Mouse (Mus musculus): ENCODE measurements around the gene Unk. TPM values are rescaled to one million over a fixed set of nuclear protein-coding genes. Genes with fewer than 3 reads are reported as not detected.
"Not testable (repeated sequence)": the region's sequence is repeated elsewhere in the genome, so short reads cannot be mapped to it uniquely, and the experiment has no call there.

Unk gene
- total RNA-seq, 2 experiments from 2014 or later = 38.8 to 42.9 TPM

GRCm38 (mm10) chr11:116083096-116083672 lies 53.1 kb downstream of the Unk start:
- DNase-seq = no peak
- intact Hi-C loops (cut with DNase I) = no loop called here

GRCm38 (mm10) chr11:116084166-116084565 lies 54.0 kb downstream of the Unk start:
- intact Hi-C loops (cut with DNase I) = no loop called here
- no peak for DNase-seq

GRCm38 (mm10) chr11:116086258-116087193 lies 56.4 kb downstream of the Unk start, which contains the start of gene Wbp2:
Gene Wbp2 (minus strand): TSS chr11:116086995.
- intact Hi-C loops (cut with DNase I) = loop anchor here (5.0 kb wide), 1 partner anchor 46 kb away; the partner anchor contains the start of gene Trim65
- peak; percentile 98 for DNase-seq

GRCm38 (mm10) chr11:116087194-116088130 lies 57.3 kb downstream of the Unk start:
- intact Hi-C loops (cut with DNase I) = loop anchor here (5.0 kb wide), 1 partner anchor 45 kb away; the partner anchor contains the start of gene Trim65
- peak; percentile 89 for DNase-seq

- no peak for DNase-seq
- intact Hi-C loops (cut with DNase I) = loop anchor here (5.0 kb wide), 1 partner anchor 44 kb away; the partner anchor contains the start of gene Trim65
These were observed 58.1 kb downstream of the Unk start for GRCm38 (mm10) chr11:116088188-116088587.

GRCm38 (mm10) chr11:116088741-116089394 lies 58.7 kb downstream of the Unk start:
- intact Hi-C loops (cut with DNase I) = loop anchor here (5.0 kb wide), 1 partner anchor 43 kb away; the partner anchor contains the start of gene Trim65

GRCm38 (mm10) chr11:116089545-116089944 lies 59.4 kb downstream of the Unk start:
- intact Hi-C loops (cut with DNase I) = loop anchor here (5.0 kb wide), 1 partner anchor 43 kb away; the partner anchor contains the start of gene Trim65
- DNase-seq = no peak

More at GRCm38 (mm10) chr11:116088741-116089394, 58.7 kb downstream of the Unk start:
- DNase-seq = no peak

GRCm38 (mm10) chr11:116091591-116091990 lies 61.5 kb downstream of the Unk start:
- DNase-seq = no peak
- intact Hi-C loops (cut with DNase I) = no loop called here

- DNase-seq; intact Hi-C loops (cut with DNase I): not testable (repeated sequence)
These were observed 62.8 kb downstream of the Unk start for GRCm38 (mm10) chr11:116092959-116093358.

- no peak for DNase-seq
- intact Hi-C loops (cut with DNase I) = loop anchor here (2.0 kb wide), 1 partner anchor 31 kb away; no protein-coding TSS in a partner anchor
These were observed 63.8 kb downstream of the Unk start for GRCm38 (mm10) chr11:116093771-116094565.

GRCm38 (mm10) chr11:116095573-116095972 lies 65.5 kb downstream of the Unk start:
- intact Hi-C loops (cut with DNase I) = loop anchor here (2.0 kb wide), 1 partner anchor 29 kb away; no protein-coding TSS in a partner anchor
- DNase-seq = no peak

GRCm38 (mm10) chr11:116096213-116097108 lies 66.3 kb downstream of the Unk start:
- intact Hi-C loops (cut with DNase I) = no loop called here
- no peak for DNase-seq

- intact Hi-C loops (cut with DNase I) = no loop called here
- no peak for DNase-seq
These were observed 68.8 kb downstream of the Unk start for GRCm38 (mm10) chr11:116098711-116099460.

- intact Hi-C loops (cut with DNase I) = no loop called here
- DNase-seq = no peak
These were observed 69.3 kb downstream of the Unk start for GRCm38 (mm10) chr11:116099462-116099861.

GRCm38 (mm10) chr11:116100385-116100784 lies 70.3 kb downstream of the Unk start:
- intact Hi-C loops (cut with DNase I) = no loop called here
- no peak for DNase-seq

GRCm38 (mm10) chr11:116100839-116101238 lies 70.7 kb downstream of the Unk start:
- DNase-seq = no peak
- intact Hi-C loops (cut with DNase I) = no loop called here

GRCm38 (mm10) chr11:116101931-116102381 lies 71.8 kb downstream of the Unk start:
- intact Hi-C loops (cut with DNase I) = no loop called here
- peak; percentile 52 for DNase-seq
